Mouse (Mus musculus) ES-Bruce4 (cell line): ENCODE data around the gene Ammecr1.

Source experiments
- CTCF ChIP-seq: IDR thresholded peaks from one replicate; pipeline ENCODE4 v1.8.1; 2011; ENCODE audit warnings: low read depth, low read length
- EP300 ChIP-seq: IDR thresholded peaks from 2 replicates; pipeline ENCODE4 v1.6.1; 2011; ENCODE audit warnings: low read depth, low read length; ENCODE audit not compliant: insufficient read depth

DNA sequence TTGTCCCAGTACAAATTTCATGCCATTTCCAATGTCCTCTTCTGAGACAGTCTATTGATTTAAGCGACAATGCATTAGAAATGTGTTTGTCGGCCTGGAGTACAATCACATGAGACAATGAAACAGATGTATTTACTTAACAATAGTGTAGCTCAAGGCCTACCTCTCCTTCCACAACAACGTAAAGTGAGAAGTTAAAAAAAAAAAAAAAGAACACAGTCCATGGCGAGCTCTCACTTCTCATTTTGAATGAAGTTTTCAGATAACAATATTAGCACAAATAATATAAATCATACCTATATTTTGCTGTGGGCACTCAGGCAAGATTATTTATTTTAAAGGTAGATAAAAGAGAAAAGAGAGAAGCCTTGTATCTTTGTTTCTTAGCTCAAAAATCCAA lies 49.8 kb downstream of the Ammecr1 start:
- TF ChIP-seq EP300 = no peak
- TF ChIP-seq CTCF = no peak
